Mouse (Mus musculus) E14TG2a.4 (cell line): ENCODE data around the gene Gli1.

ENCODE experiments used
- H3K27me3 ChIP-seq: 2 replicates; pipeline ENCODE4 v1.6.1; 2014; ENCODE audit warnings: low read length, control low read depth; ENCODE audit not compliant: insufficient read depth
- H3K36me3 ChIP-seq: 2 replicates; pipeline ENCODE4 v1.6.1; 2014; ENCODE audit warnings: low read length, control low read depth; ENCODE audit not compliant: insufficient read depth
- H3K4me1 ChIP-seq: replicated peaks from 2 replicates; pipeline ENCODE4 v1.6.1; 2014; ENCODE audit warnings: low read depth, low read length, control low read depth
- H3K4me3 ChIP-seq: replicated peaks from 2 replicates; pipeline ENCODE4 v1.5.1; 2014; ENCODE audit warnings: mild to moderate bottlenecking, low read length
- H3K9me3 ChIP-seq: 2 replicates; pipeline ENCODE4 v1.6.1; 2014; ENCODE audit warnings: low read length, control low read depth
- CTCF ChIP-seq: conservative IDR thresholded peaks from 2 replicates; pipeline ENCODE4 v1.5.1; 2014; ENCODE audit warnings: low read length
- NANOG ChIP-seq: IDR thresholded peaks from 2 replicates; pipeline ENCODE4 v1.6.1; 2014; ENCODE audit warnings: borderline replicate concordance, low read length, mixed read lengths
- POU5F1 ChIP-seq: IDR thresholded peaks from 2 replicates; pipeline ENCODE4 v1.6.1; 2014; ENCODE audit warnings: low read length, borderline replicate concordance

Gli1 gene

DNA sequence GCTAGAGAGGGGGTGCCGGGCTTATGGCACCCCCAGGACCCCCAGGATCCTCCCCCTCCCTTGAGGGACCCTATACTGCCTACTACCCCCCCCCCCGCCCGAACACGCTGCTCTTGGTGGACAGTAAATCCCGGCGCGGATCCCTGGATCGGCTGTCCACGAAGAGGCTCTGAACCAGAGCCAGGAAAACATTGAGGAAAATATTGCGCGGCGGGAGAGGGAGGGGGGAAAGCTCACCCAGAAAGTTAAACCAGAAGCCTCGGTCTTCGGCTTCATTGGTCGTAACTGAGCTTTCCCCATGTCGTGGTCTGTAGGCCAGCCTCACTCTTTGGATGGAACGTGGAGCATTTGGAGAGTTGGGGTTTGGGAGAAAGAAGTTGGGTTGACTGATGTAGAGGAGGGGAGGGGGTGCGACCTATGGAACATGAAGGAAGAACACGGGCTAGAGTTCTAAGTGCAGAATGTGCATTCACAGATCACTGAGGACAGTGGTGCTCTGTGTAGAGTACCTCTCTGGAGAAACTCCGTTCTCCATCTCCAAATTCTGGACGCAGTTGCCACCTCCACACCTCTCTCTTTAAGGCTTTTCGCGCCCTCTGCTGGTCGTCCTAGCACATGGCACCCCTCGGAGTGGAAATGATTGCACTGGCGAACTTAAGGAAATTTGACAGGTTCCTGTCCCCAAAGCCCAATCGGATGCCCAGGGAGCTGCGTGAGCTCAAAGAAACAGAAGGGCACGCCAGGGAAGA is at the start of gene Gli1:
Gli1 (minus strand) TSS at position 84 of the 749 bp plus-strand sequence.
- H3K27me3 ChIP-seq, result no peaks in the 10 kb centered on the region
- peaks cover 13% of the 10 kb centered on the region for H3K36me3 ChIP-seq
- no peaks in the 10 kb centered on the region for H3K9me3 ChIP-seq
- peak within 1 kb of the TSS; percentile 88 for H3K4me3 ChIP-seq
- TF ChIP-seq NANOG, result no peak
- peak; percentile 98 for TF ChIP-seq CTCF
- peaks cover 41% of the 10 kb centered on the region for H3K4me1 ChIP-seq

DNA sequence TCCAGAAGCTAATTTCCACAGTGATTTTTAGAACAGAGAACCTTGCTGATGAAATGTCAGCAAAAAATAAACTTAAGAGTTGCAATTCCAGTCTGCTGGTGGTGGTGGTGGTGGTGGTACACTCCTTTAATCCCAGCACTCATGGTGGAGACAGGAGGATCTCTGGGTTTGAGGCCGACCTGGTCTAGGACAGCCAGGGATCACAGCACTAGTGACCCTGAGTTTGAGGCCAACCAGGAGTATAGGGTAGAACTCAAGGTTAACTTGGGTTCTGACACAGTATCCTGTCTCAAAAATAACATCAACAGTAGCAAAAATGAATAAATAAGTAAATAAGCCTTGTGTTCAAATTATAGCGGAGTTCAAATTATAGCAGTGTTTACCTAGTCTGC is 40.0 kb upstream of the Gli1 start:
- TF ChIP-seq NANOG (no peak), CTCF (no peak), POU5F1 (no peak)
- peak overlapping the region; percentile 87 for H3K4me3 ChIP-seq
- no peaks in the 10 kb centered on the region for H3K27me3 ChIP-seq
- H3K4me1 ChIP-seq, result peaks cover 64% of the 10 kb centered on the region
- no peaks in the 10 kb centered on the region for H3K9me3 ChIP-seq
- no peaks in the 10 kb centered on the region for H3K36me3 ChIP-seq

- no peaks in the 10 kb centered on the region for H3K27me3 ChIP-seq
- peak overlapping the region; percentile 87 for H3K4me3 ChIP-seq
- H3K9me3 ChIP-seq, result no peaks in the 10 kb centered on the region
- TF ChIP-seq NANOG (no peak), POU5F1 (0 out of 2 replicates have a peak, but pooled peaks have one; percentile 16), CTCF (no peak)
- H3K4me1 ChIP-seq, result peaks cover 64% of the 10 kb centered on the region
- no peaks in the 10 kb centered on the region for H3K36me3 ChIP-seq
Measured at GRCm38 (mm10) chr10:127380767-127381742, 39.3 kb upstream of the Gli1 start.

DNA sequence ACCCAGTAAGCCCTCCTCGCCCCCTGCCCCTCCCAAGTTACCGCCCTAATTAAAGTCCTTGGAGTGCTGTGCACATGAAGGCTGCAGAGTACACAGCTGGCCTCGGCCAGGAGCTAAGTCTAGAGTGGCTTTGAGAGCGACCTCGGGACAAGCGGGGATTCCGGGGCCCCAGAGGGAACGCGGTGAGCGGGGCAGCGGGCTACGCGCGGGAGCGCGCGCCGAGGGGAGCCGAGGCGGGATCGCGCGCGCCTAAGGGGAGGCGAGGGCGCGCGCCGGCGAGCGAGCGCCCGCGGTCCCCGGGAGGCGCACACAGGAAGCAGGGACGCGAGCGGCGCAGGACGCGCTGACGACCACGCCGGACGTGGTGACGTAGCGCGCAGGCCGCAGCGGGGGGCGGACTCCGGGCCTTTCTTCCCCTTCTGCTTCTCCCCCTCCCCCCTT is 38.5 kb upstream of the Gli1 start, which contains the start of gene R3hdm2:
R3hdm2 (plus strand) TSS at position 77 of the 441 bp plus-strand sequence.
- no peak for TF ChIP-seq POU5F1
- H3K4me3 ChIP-seq, result peak within 1 kb of the TSS; percentile 87
- H3K4me1 ChIP-seq, result peaks cover 58% of the 10 kb centered on the region
- no peaks in the 10 kb centered on the region; the same call in 1 of the 2 replicates for H3K9me3 ChIP-seq
- no peaks in the 10 kb centered on the region for H3K27me3 ChIP-seq
- H3K36me3 ChIP-seq, result no peaks in the 10 kb centered on the region

- Histone ChIP-seq H3K36me3 (no peaks in the 10 kb centered on the region), H3K27me3 (no peaks in the 10 kb centered on the region), H3K4me3 (peak overlapping the region; percentile 87), H3K4me1 (peaks cover 52% of the 10 kb centered on the region), H3K9me3 (no peaks in the 10 kb centered on the region; the same call in 1 of the 2 replicates)
- TF ChIP-seq POU5F1, result no peak
Measured at GRCm38 (mm10) chr10:127379654-127380053, 37.9 kb upstream of the Gli1 start.

- Histone ChIP-seq H3K27me3 (no peaks in the 10 kb centered on the region), H3K4me1 (peaks cover 44% of the 10 kb centered on the region), H3K4me3 (no peak overlapping the region), H3K36me3 (no peaks in the 10 kb centered on the region), H3K9me3 (no peaks in the 10 kb centered on the region; the same call in 1 of the 2 replicates)
- no peak for TF ChIP-seq POU5F1
- no peak for TF ChIP-seq NANOG
- no peak for TF ChIP-seq CTCF
Measured at GRCm38 (mm10) chr10:127377700-127378099, 35.9 kb upstream of the Gli1 start.

DNA sequence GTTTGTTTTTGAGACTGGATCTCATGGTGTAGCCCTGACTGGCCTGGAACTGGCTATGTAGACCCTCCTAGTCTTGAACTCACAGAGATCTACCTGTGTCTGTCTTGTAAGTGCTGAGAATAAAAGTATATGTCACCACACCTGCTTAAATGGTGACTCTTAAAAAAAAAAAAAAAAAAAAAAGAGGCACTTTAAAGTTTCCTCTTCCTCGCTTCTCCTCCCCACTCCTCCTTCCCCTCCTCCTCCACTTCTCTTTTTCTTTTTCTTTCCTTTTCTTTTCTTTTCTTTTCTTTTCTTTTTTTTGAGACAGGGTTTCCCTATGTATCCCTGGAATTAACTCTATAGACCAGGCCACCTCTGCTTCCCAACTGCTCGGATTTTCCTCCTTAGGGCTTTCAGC is 29.2 kb upstream of the Gli1 start:
- peaks cover 52% of the 10 kb centered on the region for H3K4me1 ChIP-seq
- H3K36me3 ChIP-seq, result no peaks in the 10 kb centered on the region
- no peak overlapping the region for H3K4me3 ChIP-seq
- H3K27me3 ChIP-seq, result no peaks in the 10 kb centered on the region
- TF ChIP-seq POU5F1 (no peak), NANOG (no peak), CTCF (no peak)
- peaks cover 6% of the 10 kb centered on the region for H3K9me3 ChIP-seq
